Comparison of ENCODE assay signal across 8 mouse cellular contexts in the genomic region with DNA sequence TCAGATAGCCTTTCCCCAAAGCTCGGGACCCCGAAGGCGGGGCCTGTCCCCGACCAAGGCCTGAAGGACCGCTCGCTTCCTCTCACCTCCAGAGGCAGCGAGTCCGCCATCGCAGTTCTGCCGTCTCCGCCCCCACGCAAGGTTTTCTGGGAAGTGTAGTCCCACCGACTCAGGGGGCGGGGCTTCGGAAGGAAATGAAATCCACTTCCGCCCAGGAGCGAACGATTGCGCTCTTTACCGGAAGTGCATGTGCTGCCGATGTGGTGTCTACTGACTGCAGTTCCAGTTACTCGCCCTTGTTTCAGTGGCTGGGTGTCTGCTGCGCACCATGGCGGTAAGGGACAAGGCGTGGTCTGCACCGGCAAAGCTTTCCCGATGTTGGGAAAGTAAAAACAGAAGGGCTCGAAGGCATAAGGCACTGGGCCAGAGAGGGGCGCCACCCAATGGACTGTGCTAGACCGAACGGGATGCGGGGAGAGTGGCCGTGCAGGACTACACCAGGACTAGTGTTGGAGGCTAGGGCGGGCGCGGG. TPM values are rescaled to one million over a fixed set of nuclear protein-coding genes. Genes with fewer than 3 reads are reported as not detected.
DNase-seq lines count a peak whose midpoint lies in the region; ATAC-seq and TF ChIP-seq lines count a peak whose summit lies in the region.

A gene (minus strand): TSS at position 138 of the 532 bp plus-strand sequence.
A gene (plus strand): TSS at position 214 of the 532 bp plus-strand sequence.

- H3K4me3 ChIP-seq in bone marrow, adult 2 months (replicated peaks; ENCODE audit: control insufficient read depth, low read depth, low read length): peak within 1 kb of the TSS; percentile 82
- H3K4me3 ChIP-seq in embryonic facial prominence, embryonic 14.5 days (ENCODE audit: low read depth, low read length): peak within 1 kb of the TSS; percentile 60
- peak within 1 kb of the TSS; percentile 90 for H3K4me3 ChIP-seq in heart, adult 2 months
- H3K4me3 ChIP-seq in limb, embryonic 13.5 days: peak within 1 kb of the TSS; percentile 81
- H3K4me3 ChIP-seq in midbrain, embryonic 15.5 days: peak within 1 kb of the TSS; percentile 91

- under 1% methylated on average over 36 of the region's 36 CpGs for WGBS in bone marrow, adult 2 months
- under 1% methylated on average over 31 of the region's 36 CpGs for WGBS in embryonic facial prominence, embryonic 14.5 days
- WGBS in heart, adult 2 months: 1% methylated on average over 36 of the region's 36 CpGs
- under 1% methylated on average over 36 of the region's 36 CpGs for WGBS in limb, embryonic 13.5 days
- WGBS in midbrain, embryonic 15.5 days: under 1% methylated on average over 36 of the region's 36 CpGs

- no peaks in the 10 kb centered on the region for H3K9me3 ChIP-seq in embryonic facial prominence, embryonic 14.5 days (ENCODE audit: control insufficient read depth, low read length)
- no peaks in the 10 kb centered on the region for H3K9me3 ChIP-seq in limb, embryonic 13.5 days
- no peaks in the 10 kb centered on the region for H3K9me3 ChIP-seq in midbrain, embryonic 15.5 days

- peaks cover 1% of the 10 kb centered on the region; the same call in 1 of the 2 replicates for H3K4me1 ChIP-seq in bone marrow, adult 2 months (ENCODE audit: control insufficient read depth, insufficient read depth, low read length)
- H3K4me1 ChIP-seq in embryonic facial prominence, embryonic 14.5 days (ENCODE audit: control insufficient read depth, insufficient read depth, low read length): peaks cover 3% of the 10 kb centered on the region; the same call in 1 of the 2 replicates
- H3K4me1 ChIP-seq in heart, adult 2 months (ENCODE audit: control insufficient read depth, insufficient read depth, low read length): peaks cover 8% of the 10 kb centered on the region
- peaks cover 25% of the 10 kb centered on the region for H3K4me1 ChIP-seq in limb, embryonic 13.5 days
- peaks cover 26% of the 10 kb centered on the region for H3K4me1 ChIP-seq in midbrain, embryonic 15.5 days

- TF ChIP-seq EP300 in heart, adult 2 months (IDR thresholded peaks at IDR 0.05; ENCODE audit: insufficient read depth, low read depth, low read length): peak; percentile 62

- peak; percentile 46 for TF ChIP-seq CTCF in bone marrow, adult 2 months (IDR thresholded peaks at IDR 0.05; ENCODE audit: control insufficient read depth, insufficient read depth, low read length)
- TF ChIP-seq CTCF in heart, adult 2 months (IDR thresholded peaks at IDR 0.05): peak; percentile 62

- H3K27me3 ChIP-seq in embryonic facial prominence, embryonic 14.5 days (replicated peaks; ENCODE audit: control insufficient read depth, insufficient read depth, low read length): no peaks in the 10 kb centered on the region
- no peaks in the 10 kb centered on the region for H3K27me3 ChIP-seq in heart, adult 2 months (ENCODE audit: control insufficient read depth, insufficient read depth, low read length)
- H3K27me3 ChIP-seq in limb, embryonic 13.5 days: no peaks in the 10 kb centered on the region
- H3K27me3 ChIP-seq in midbrain, embryonic 15.5 days (replicated peaks): no peaks in the 10 kb centered on the region

- ATAC-seq in embryonic facial prominence, embryonic 14.5 days (ENCODE audit: low read depth): peak; percentile 93
- ATAC-seq in limb, embryonic 13.5 days (ENCODE audit: low FRiP score, low read depth): peak; percentile 94
- ATAC-seq in midbrain, embryonic 15.5 days (replicated peaks): peak; percentile 92

- peak; percentile 98 for DNase-seq in A20 (ENCODE audit: low read depth, low spot score)
- peak; percentile 98 for DNase-seq in embryonic facial prominence, embryonic 14.5 days (ENCODE audit: low spot score)
- peak; percentile 96 to 98 for DNase-seq in heart, adult 2 months
- DNase-seq in kidney, adult 8-10 months: peak; percentile 95 to 97
- peak; percentile 93 to 98 for DNase-seq in spleen, adult 18-20 months

- H3K27ac ChIP-seq in bone marrow, adult 2 months (ENCODE audit: control insufficient read depth, insufficient read depth, low read depth, low read length, poor library complexity): peak within 1 kb of the TSS; percentile 48
- peak within 1 kb of the TSS; percentile 79 for H3K27ac ChIP-seq in embryonic facial prominence, embryonic 14.5 days (replicated peaks; ENCODE audit: low read depth, low read length)
- peak within 1 kb of the TSS; percentile 93 for H3K27ac ChIP-seq in heart, adult 2 months
- peak within 1 kb of the TSS; percentile 85 for H3K27ac ChIP-seq in limb, embryonic 13.5 days
- peak within 1 kb of the TSS; percentile 83 for H3K27ac ChIP-seq in midbrain, embryonic 15.5 days

- no peaks in the 10 kb centered on the region for H3K79me2 ChIP-seq in heart, adult 2 months (replicated peaks; ENCODE audit: control insufficient read depth, insufficient read depth, low read length)

- TF ChIP-seq POLR2A in bone marrow, adult 2 months (IDR thresholded peaks at IDR 0.05; ENCODE audit: borderline replicate concordance, control insufficient read depth, low read depth, low read length): peak; percentile 94; the same call in 1 of the 2 replicates
- TF ChIP-seq POLR2A in heart, adult 2 months (IDR thresholded peaks at IDR 0.05; ENCODE audit: insufficient read depth, low read depth, low read length): peak; percentile 95

- H3K9ac ChIP-seq in embryonic facial prominence, embryonic 14.5 days (ENCODE audit: low read depth, low read length): peak within 1 kb of the TSS; percentile 77
- H3K9ac ChIP-seq in heart, adult 2 months (ENCODE audit: low read depth, low read length): peak within 1 kb of the TSS; percentile 77
- H3K9ac ChIP-seq in limb, embryonic 13.5 days: peak within 1 kb of the TSS; percentile 87
- peak within 1 kb of the TSS; percentile 93 for H3K9ac ChIP-seq in midbrain, embryonic 15.5 days

- H3K4me2 ChIP-seq in embryonic facial prominence, embryonic 14.5 days (ENCODE audit: low read depth, low read length): peak within 1 kb of the TSS; percentile 82
- peak within 1 kb of the TSS; percentile 87 for H3K4me2 ChIP-seq in limb, embryonic 13.5 days (replicated peaks)
- H3K4me2 ChIP-seq in midbrain, embryonic 15.5 days: peak within 1 kb of the TSS; percentile 93

- intact Hi-C loops in heart, adult 2 months (cut with DNase I): loop anchor here (1.0 to 2.0 kb wide), 2 partner anchors 21 to 29 kb away; a partner anchor contains a TSS

- H3K36me3 ChIP-seq in embryonic facial prominence, embryonic 14.5 days (ENCODE audit: control insufficient read depth, insufficient read depth, low read length): peaks cover 56% of the 10 kb centered on the region
- H3K36me3 ChIP-seq in heart, adult 2 months (ENCODE audit: control insufficient read depth, insufficient read depth, low read length): no peaks in the 10 kb centered on the region
- peaks cover 48% of the 10 kb centered on the region for H3K36me3 ChIP-seq in limb, embryonic 13.5 days
- peaks cover 36% of the 10 kb centered on the region; the same call in 1 of the 2 replicates for H3K36me3 ChIP-seq in midbrain, embryonic 15.5 days (replicated peaks)

RNA-seq across cellular contexts. Expression of the first gene that starts in this region (rescaled TPM):
- 7.8 and 19.9 TPM in 2 replicates for polyA plus RNA-seq in bone marrow, adult 2 months (2011; ENCODE audit: insufficient read depth, insufficient read length, low replicate concordance, missing spikeins)
- polyA plus RNA-seq in embryonic facial prominence, embryonic 14.5 days (2014; fragmentation: Nextera tagmentation; extraction: Ambion mirVana): 1.4 and 2.4 TPM in 2 replicates
- 1 to 10 TPM in 1 of 2 experiments, under 1 TPM in 1; 0.93 to 1.1 TPM for total RNA-seq in heart, adult 2 months (2021)
- 1.6 and 2.2 TPM in 2 replicates for polyA plus RNA-seq in heart, adult 2 months (2012; rRNA removed)
- polyA plus RNA-seq in limb, embryonic 13.5 days (2015; fragmentation: Nextera tagmentation; extraction: Ambion mirVana): 1.8 and 2.7 TPM in 2 replicates
- polyA plus RNA-seq in midbrain, embryonic 15.5 days (2015; fragmentation: Nextera tagmentation; extraction: Ambion mirVana): 0.68 and 1.1 TPM in 2 replicates

RNA-seq across cellular contexts. Expression of the second gene that starts in this region (rescaled TPM):
- 81.6 and 140 TPM in 2 replicates for polyA plus RNA-seq in bone marrow, adult 2 months (2011; ENCODE audit: insufficient read depth, insufficient read length, low replicate concordance, missing spikeins)
- polyA plus RNA-seq in embryonic facial prominence, embryonic 14.5 days (2014; fragmentation: Nextera tagmentation; extraction: Ambion mirVana): 112 and 132 TPM in 2 replicates
- 10 to 100 TPM; 24.1 to 26.6 TPM for total RNA-seq in heart, adult 2 months (2021)
- 43.6 and 51.9 TPM in 2 replicates for polyA plus RNA-seq in heart, adult 2 months (2012; rRNA removed)
- 119 and 122 TPM in 2 replicates for polyA plus RNA-seq in limb, embryonic 13.5 days (2015; fragmentation: Nextera tagmentation; extraction: Ambion mirVana)
- 130 and 139 TPM in 2 replicates for polyA plus RNA-seq in midbrain, embryonic 15.5 days (2015; fragmentation: Nextera tagmentation; extraction: Ambion mirVana)

Comparison
In these comparisons a context has a peak if more than half of its experiments do, and no peak if none do; other contexts are left out.
1. Peak in every context shown above with its lines: DNase-seq, ATAC-seq, H3K4me3 ChIP-seq and H3K27ac ChIP-seq.